Comparison of ENCODE assay signal across 21 mouse cellular contexts in the genomic region with DNA sequence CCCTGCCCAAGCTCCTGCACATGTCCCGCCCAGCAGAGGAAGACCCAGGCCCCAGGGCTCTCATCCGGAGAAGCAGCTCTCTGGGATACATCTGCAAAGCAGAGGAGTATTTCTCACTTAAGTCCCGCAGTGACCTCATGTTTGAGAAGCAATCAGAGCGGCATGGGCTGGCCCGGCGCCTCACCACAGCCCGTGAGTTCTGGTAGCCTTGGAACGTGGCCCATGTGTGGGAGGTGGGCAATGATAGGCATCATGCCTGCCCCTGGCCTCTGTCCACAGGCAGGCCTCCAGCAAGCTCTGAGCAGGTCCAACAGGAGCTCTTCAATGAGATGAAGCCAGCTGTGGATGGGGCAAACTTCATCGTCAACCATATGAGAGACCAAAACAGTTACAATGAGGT. TPM values are rescaled to one million over a fixed set of nuclear protein-coding genes. Genes with fewer than 3 reads are reported as not detected.
"Had no signal": no experiment of that assay in that cellular context is flagged by ENCODE, and none has a peak within 500 bp of the region (broad histone marks: within the 10 kb centered on the region; RNA-seq: fewer than 3 reads in every experiment).

No protein-coding gene starts in this region.

- H3K27me3 ChIP-seq: midbrain, embryonic 15.5 days; neural tube, embryonic 13.5 days had no signal

- ATAC-seq: midbrain, embryonic 15.5 days had no signal

- H3K4me1 ChIP-seq: limb, embryonic 10.5 days; liver, embryonic 13.5 days; lung, embryonic 15.5 days; megakaryocyte, embryonic 14.5 days; midbrain, embryonic 15.5 days; neural tube, embryonic 13.5 days had no signal

- DNase-seq: kidney, adult 8-10 months; layer of hippocampus, adult 9-11 months; liver, embryonic 13.5 days; liver, postnatal 0 days; lung, postnatal 14 days; retina, postnatal 1 day; right cerebral cortex, postnatal 4 days; spleen, adult 18-20 months; thymus, postnatal 4 days had no signal

- H3K9ac ChIP-seq: liver, embryonic 13.5 days; liver, postnatal 0 days; lung, embryonic 15.5 days; midbrain, embryonic 15.5 days; neural tube, embryonic 13.5 days had no signal

- H3K27ac ChIP-seq: limb, embryonic 10.5 days; liver, embryonic 13.5 days; lung, embryonic 15.5 days; macrophage; midbrain, embryonic 15.5 days; neural tube, embryonic 13.5 days had no signal

- H3K9me3 ChIP-seq: limb, embryonic 10.5 days; liver, embryonic 13.5 days; lung, embryonic 15.5 days; megakaryocyte, embryonic 14.5 days; midbrain, embryonic 15.5 days; neural tube, embryonic 13.5 days had no signal

- H3K36me3 ChIP-seq: limb, embryonic 10.5 days; liver, embryonic 13.5 days; lung, embryonic 15.5 days; midbrain, embryonic 15.5 days; neural tube, embryonic 13.5 days had no signal

- H3K4me3 ChIP-seq: limb, embryonic 10.5 days; liver, embryonic 13.5 days; lung, embryonic 15.5 days; megakaryocyte, embryonic 14.5 days; midbrain, embryonic 15.5 days; neural tube, embryonic 13.5 days had no signal

- H3K4me2 ChIP-seq: liver, embryonic 13.5 days; lung, embryonic 15.5 days; midbrain, embryonic 11.5 days; midbrain, embryonic 15.5 days; neural tube, embryonic 13.5 days had no signal

RNA-seq across cellular contexts. Expression of a gene that starts 6.9 kb away (rescaled TPM):
- total RNA-seq: monocyte, adult 5-6 weeks had no signal
- polyA plus RNA-seq: intestine, postnatal 0 days; liver, postnatal 0 days; macrophage; midbrain, embryonic 11.5 days; midbrain, embryonic 15.5 days; stomach, embryonic 14.5 days had no signal

RNA-seq across cellular contexts. Expression of a gene that starts 7.2 kb away (rescaled TPM):
- total RNA-seq: monocyte, adult 5-6 weeks had no signal
- polyA plus RNA-seq: intestine, postnatal 0 days; liver, postnatal 0 days; midbrain, embryonic 11.5 days; midbrain, embryonic 15.5 days; stomach, embryonic 14.5 days; testis, adult 2 months had no signal

RNA-seq across cellular contexts. Expression of a gene that starts 14.2 kb away (rescaled TPM):
- total RNA-seq: monocyte, adult 5-6 weeks had no signal
- polyA plus RNA-seq: intestine, postnatal 0 days; kidney, embryonic 16.5 days; limb, embryonic 10.5 days; liver, embryonic 13.5 days; liver, postnatal 0 days; lung, embryonic 15.5 days; macrophage; midbrain, embryonic 11.5 days; midbrain, embryonic 15.5 days had no signal

RNA-seq across cellular contexts. Expression of a gene that starts 41.0 kb away (rescaled TPM):
- total RNA-seq: monocyte, adult 5-6 weeks had no signal
- polyA plus RNA-seq: liver, embryonic 13.5 days; macrophage had no signal
